In the genomic region with DNA sequence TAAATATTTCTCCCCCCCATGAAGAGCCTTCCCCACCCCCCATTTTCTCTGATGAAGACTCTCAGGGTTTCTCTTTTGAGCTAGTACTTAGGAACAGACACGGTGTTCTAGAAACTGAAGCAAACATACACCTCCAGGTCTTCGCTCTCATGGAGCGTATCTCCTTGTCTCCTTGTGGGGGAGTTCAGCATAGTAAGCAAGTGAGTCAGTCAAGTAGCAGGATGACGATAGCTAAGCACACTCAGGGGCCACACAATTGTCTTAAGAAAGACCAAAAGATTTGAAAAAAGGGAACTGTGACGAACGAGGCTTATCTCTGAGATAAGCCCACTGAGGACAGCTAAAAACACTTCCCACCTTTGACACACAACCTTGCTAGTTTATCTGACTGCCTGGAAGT, we compare ENCODE assay signal across 27 mouse cellular contexts.
DNase-seq lines count a peak whose midpoint lies in the region; ATAC-seq and TF ChIP-seq lines count a peak whose summit lies in the region.
"Had no signal": no experiment of that assay in that cellular context is flagged by ENCODE, and none has a peak within 500 bp of the region (broad histone marks: within the 10 kb centered on the region; RNA-seq: fewer than 3 reads in every experiment).

No protein-coding gene starts in this region.

- DNase-seq in heart, adult 2 months: no peak
- DNase-seq in spleen, postnatal 36 days (ENCODE audit: low spot score in 2 of 2): peak; percentile 81 to 82
- no peak for DNase-seq in spleen, postnatal 4 days (ENCODE audit: low spot score in 2 of 2)
- DNase-seq in adrenal gland, postnatal 14 days: no peak
- no peak for DNase-seq in thymus, postnatal 36 days
- DNase-seq: adrenal gland, postnatal 25 days; embryo, embryonic 11 days; heart, postnatal 4 days; kidney, adult 2 months; layer of hippocampus, adult 9-11 months; left cerebral cortex, postnatal 4 days; right cerebral cortex, postnatal 25 days; thymus, adult 2 months had no signal

- H3K27me3 ChIP-seq in heart, embryonic 12.5 days (replicated peaks): 0 out of 2 replicates have a peak, but pooled peaks cover 8% of the 10 kb centered on the region
- no peaks in the 10 kb centered on the region for H3K27me3 ChIP-seq in heart, adult 2 months (ENCODE audit: control insufficient read depth, insufficient read depth, low read length)
- H3K27me3 ChIP-seq: hindbrain, embryonic 15.5 days had no signal

- no peak for TF ChIP-seq EP300 in heart, adult 2 months (IDR thresholded peaks at IDR 0.05; ENCODE audit: insufficient read depth, low read depth, low read length)

- no peaks in the 10 kb centered on the region for H3K36me3 ChIP-seq in heart, embryonic 12.5 days
- H3K36me3 ChIP-seq in heart, adult 2 months (ENCODE audit: control insufficient read depth, insufficient read depth, low read length): no peaks in the 10 kb centered on the region
- H3K36me3 ChIP-seq: embryonic facial prominence, embryonic 13.5 days; forebrain, embryonic 12.5 days; heart, embryonic 13.5 days; hindbrain, embryonic 15.5 days; limb, embryonic 15.5 days; lung, embryonic 15.5 days; midbrain, embryonic 10.5 days had no signal

- intact Hi-C loops in heart, adult 2 months (cut with DNase I): loop anchor here (2.0 to 10.0 kb wide), 2 partner anchors 203 to 855 kb away; no protein-coding TSS in a partner anchor

- H3K4me3 ChIP-seq in heart, embryonic 12.5 days: no peak overlapping the region
- H3K4me3 ChIP-seq in heart, adult 2 months: no peak overlapping the region
- H3K4me3 ChIP-seq: embryonic facial prominence, embryonic 13.5 days; erythroblast, embryonic 14.5 days; forebrain, embryonic 12.5 days; heart, embryonic 13.5 days; hindbrain, embryonic 15.5 days; limb, embryonic 15.5 days; lung, embryonic 15.5 days; midbrain, embryonic 10.5 days had no signal

- no peaks in the 10 kb centered on the region for H3K79me2 ChIP-seq in heart, adult 2 months (replicated peaks; ENCODE audit: control insufficient read depth, insufficient read depth, low read length)

- peaks cover 10% of the 10 kb centered on the region for H3K4me1 ChIP-seq in heart, embryonic 12.5 days (replicated peaks)
- peaks cover 1% of the 10 kb centered on the region; the same call in 1 of the 2 replicates for H3K4me1 ChIP-seq in heart, adult 2 months (ENCODE audit: control insufficient read depth, insufficient read depth, low read length)
- H3K4me1 ChIP-seq: lung, embryonic 15.5 days had no signal

- 0 out of 2 replicates have a peak overlapping the region, but pooled peaks have one; percentile 7 for H3K4me2 ChIP-seq in heart, embryonic 12.5 days
- H3K4me2 ChIP-seq: embryonic facial prominence, embryonic 13.5 days; forebrain, embryonic 12.5 days; heart, embryonic 13.5 days; limb, embryonic 15.5 days; lung, embryonic 15.5 days had no signal

- TF ChIP-seq CTCF in heart, adult 2 months (IDR thresholded peaks at IDR 0.05): no peak

- ATAC-seq in heart, embryonic 12.5 days (ENCODE audit: insufficient number of reproducible peaks, low FRiP score): no peak
- 0 out of 2 replicates have a peak, but pooled peaks have one; percentile 39 for ATAC-seq in megakaryocyte, adult 5-6 weeks (ENCODE audit: poor library complexity, severe bottlenecking)

- WGBS in heart, embryonic 12.5 days: 23% methylated on average over 6 of the region's 6 CpGs
- WGBS in heart, adult 2 months: 48% methylated on average over 6 of the region's 6 CpGs

- no peak for TF ChIP-seq POLR2A in heart, adult 2 months (IDR thresholded peaks at IDR 0.05; ENCODE audit: insufficient read depth, low read depth, low read length)

- no peaks in the 10 kb centered on the region for H3K9me3 ChIP-seq in heart, embryonic 12.5 days (replicated peaks)
- H3K9me3 ChIP-seq: embryonic facial prominence, embryonic 13.5 days; forebrain, embryonic 12.5 days; heart, embryonic 13.5 days; hindbrain, embryonic 15.5 days; limb, embryonic 15.5 days; lung, embryonic 15.5 days; midbrain, embryonic 10.5 days had no signal

- no peak overlapping the region for H3K27ac ChIP-seq in heart, embryonic 12.5 days (ENCODE audit: poor library complexity, severe bottlenecking)
- no peak overlapping the region for H3K27ac ChIP-seq in heart, adult 2 months
- H3K27ac ChIP-seq: embryonic facial prominence, embryonic 13.5 days; forebrain, embryonic 12.5 days; heart, embryonic 13.5 days; hindbrain, embryonic 15.5 days; kidney, postnatal 0 days; limb, embryonic 15.5 days; liver, embryonic 14.5 days; lung, embryonic 15.5 days; macrophage; midbrain, embryonic 10.5 days; stomach, postnatal 0 days had no signal

- H3K9ac ChIP-seq in heart, embryonic 12.5 days: no peak overlapping the region
- H3K9ac ChIP-seq in heart, adult 2 months (ENCODE audit: low read depth, low read length): no peak overlapping the region
- H3K9ac ChIP-seq: embryonic facial prominence, embryonic 13.5 days; forebrain, embryonic 12.5 days; heart, embryonic 13.5 days; hindbrain, embryonic 15.5 days; limb, embryonic 15.5 days; liver, embryonic 14.5 days; lung, embryonic 15.5 days had no signal

Comparison
In these comparisons a context has a peak if more than half of its experiments do, and no peak if none do; other contexts are left out.
1. DNase-seq: peak in spleen, postnatal 36 days (2 of 2); none in heart, adult 2 months (0 of 2), spleen, postnatal 4 days (0 of 2), adrenal gland, postnatal 14 days (single experiment) and thymus, postnatal 36 days (0 of 2).